Mouse (Mus musculus): Measurements from ENCODE around the gene Kcnn3. TPM values are rescaled to one million over a fixed set of nuclear protein-coding genes. Genes with fewer than 3 reads are reported as not detected.

Gene Kcnn3
- 0.58 and 1.1 TPM in 2 replicates for polyA plus RNA-seq (2016; fragmentation: Nextera tagmentation; extraction: Ambion mirVana)

- H3K4me1 ChIP-seq, result peaks cover 41% of the 10 kb centered on the region
- H3K27me3 ChIP-seq (ENCODE audit: insufficient read depth, poor library complexity, severe bottlenecking), result peaks cover 45% of the 10 kb centered on the region
- H3K36me3 ChIP-seq, result no peaks in the 10 kb centered on the region
- peak within 1 kb of the TSS; percentile 61 for H3K4me3 ChIP-seq
- DNase-seq (ENCODE audit: low spot score), result peak; percentile 93
- peaks cover 9% of the 10 kb centered on the region; the same call in 1 of the 2 replicates for H3K9me3 ChIP-seq
- H3K27ac ChIP-seq, result peak within 1 kb of the TSS; percentile 13
- 1% methylated on average over 15 of the region's 15 CpGs for WGBS
Observed at GRCm38 (mm10) chr3:89519894-89520293, at the start of gene Kcnn3. Kcnn3 (plus strand) TSS chr3:89520164.

GRCm38 (mm10) chr3:89472280-89472679, 47.7 kb upstream of the Kcnn3 start:
- WGBS, result 76% methylated on average over 7 of the region's 7 CpGs
- H3K4me3 ChIP-seq, result no peak overlapping the region
- H3K27ac ChIP-seq, result no peak overlapping the region
- H3K27me3 ChIP-seq (ENCODE audit: insufficient read depth, poor library complexity, severe bottlenecking), result no peaks in the 10 kb centered on the region; the same call in 1 of the 2 replicates
- no peaks in the 10 kb centered on the region for H3K9me3 ChIP-seq
- no peaks in the 10 kb centered on the region; the same call in 1 of the 2 replicates for H3K4me1 ChIP-seq
- DNase-seq (ENCODE audit: low spot score), result no peak
- H3K36me3 ChIP-seq, result peaks cover 19% of the 10 kb centered on the region; the same call in 1 of the 2 replicates

- 0 out of 2 replicates have a peak, but pooled peaks cover 3% of the 10 kb centered on the region for H3K36me3 ChIP-seq
- DNase-seq (ENCODE audit: low spot score), result no peak
- no peaks in the 10 kb centered on the region for H3K9me3 ChIP-seq
- no peaks in the 10 kb centered on the region; the same call in 1 of the 2 replicates for H3K4me1 ChIP-seq
- H3K27me3 ChIP-seq (ENCODE audit: insufficient read depth, poor library complexity, severe bottlenecking), result no peaks in the 10 kb centered on the region; the same call in 1 of the 2 replicates
- H3K4me3 ChIP-seq, result no peak overlapping the region
- H3K27ac ChIP-seq, result no peak overlapping the region
- WGBS, result 80% methylated on average over 6 of the region's 6 CpGs
Observed at GRCm38 (mm10) chr3:89473838-89474237, 46.1 kb upstream of the Kcnn3 start.

- Histone ChIP-seq H3K4me3 (no peak overlapping the region), H3K36me3 (no peaks in the 10 kb centered on the region), H3K4me1 (no peaks in the 10 kb centered on the region; the same call in 1 of the 2 replicates), H3K27me3 (ENCODE audit: insufficient read depth, poor library complexity, severe bottlenecking) (no peaks in the 10 kb centered on the region; the same call in 1 of the 2 replicates), H3K27ac (no peak overlapping the region), H3K9me3 (no peaks in the 10 kb centered on the region)
- DNase-seq (ENCODE audit: low spot score), result no peak
- WGBS, result 77% methylated on average over 6 of the region's 6 CpGs
Observed at GRCm38 (mm10) chr3:89479055-89479454, 40.9 kb upstream of the Kcnn3 start.

- 44% methylated on average over 2 of the region's 2 CpGs for WGBS
- peaks cover 8% of the 10 kb centered on the region for H3K4me1 ChIP-seq
- DNase-seq (ENCODE audit: low spot score), result no peak
Observed at GRCm38 (mm10) chr3:89481488-89481887, 38.5 kb upstream of the Kcnn3 start.

GRCm38 (mm10) chr3:89482249-89482648, 37.7 kb upstream of the Kcnn3 start:
- no peaks in the 10 kb centered on the region for H3K36me3 ChIP-seq
- WGBS, result 83% methylated on average over 5 of the region's 5 CpGs
- no peak for DNase-seq (ENCODE audit: low spot score)
- H3K4me1 ChIP-seq, result peaks cover 8% of the 10 kb centered on the region
- no peak overlapping the region for H3K27ac ChIP-seq
- peaks cover 5% of the 10 kb centered on the region; the same call in 1 of the 2 replicates for H3K27me3 ChIP-seq (ENCODE audit: insufficient read depth, poor library complexity, severe bottlenecking)
- H3K4me3 ChIP-seq, result no peak overlapping the region
- H3K9me3 ChIP-seq, result no peaks in the 10 kb centered on the region

More at GRCm38 (mm10) chr3:89481488-89481887, 38.5 kb upstream of the Kcnn3 start:
- Histone ChIP-seq H3K27me3 (ENCODE audit: insufficient read depth, poor library complexity, severe bottlenecking) (no peaks in the 10 kb centered on the region), H3K9me3 (no peaks in the 10 kb centered on the region), H3K36me3 (no peaks in the 10 kb centered on the region), H3K4me3 (no peak overlapping the region), H3K27ac (no peak overlapping the region)

- Histone ChIP-seq H3K27ac (peak overlapping the region; percentile 17; the same call in 1 of the 2 replicates), H3K36me3 (no peaks in the 10 kb centered on the region), H3K27me3 (ENCODE audit: insufficient read depth, poor library complexity, severe bottlenecking) (peaks cover 7% of the 10 kb centered on the region), H3K4me1 (peaks cover 23% of the 10 kb centered on the region), H3K9me3 (no peaks in the 10 kb centered on the region), H3K4me3 (peak overlapping the region; percentile 37)
- peak; percentile 86 for DNase-seq (ENCODE audit: low spot score)
- WGBS, result 18% methylated on average over 24 of the region's 24 CpGs
Observed at GRCm38 (mm10) chr3:89484766-89485524, 35.0 kb upstream of the Kcnn3 start.

GRCm38 (mm10) chr3:89486111-89486510, 33.9 kb upstream of the Kcnn3 start:
- H3K9me3 ChIP-seq, result no peaks in the 10 kb centered on the region
- H3K4me3 ChIP-seq, result no peak overlapping the region
- H3K36me3 ChIP-seq, result no peaks in the 10 kb centered on the region
- no peak for DNase-seq (ENCODE audit: low spot score)
- no peak overlapping the region for H3K27ac ChIP-seq
- peaks cover 7% of the 10 kb centered on the region for H3K27me3 ChIP-seq (ENCODE audit: insufficient read depth, poor library complexity, severe bottlenecking)
- H3K4me1 ChIP-seq, result peaks cover 28% of the 10 kb centered on the region
- WGBS, result 88% methylated on average over 8 of the region's 8 CpGs

GRCm38 (mm10) chr3:89486916-89487702, 32.9 kb upstream of the Kcnn3 start:
- no peaks in the 10 kb centered on the region for H3K36me3 ChIP-seq
- H3K4me3 ChIP-seq, result no peak overlapping the region

GRCm38 (mm10) chr3:89490790-89491189, 29.2 kb upstream of the Kcnn3 start:
- Histone ChIP-seq H3K9me3 (no peaks in the 10 kb centered on the region), H3K27ac (no peak overlapping the region), H3K36me3 (no peaks in the 10 kb centered on the region), H3K27me3 (ENCODE audit: insufficient read depth, poor library complexity, severe bottlenecking) (peaks cover 7% of the 10 kb centered on the region), H3K4me3 (no peak overlapping the region), H3K4me1 (peaks cover 37% of the 10 kb centered on the region)
- WGBS, result 86% methylated on average over 3 of the region's 3 CpGs
- no peak for DNase-seq (ENCODE audit: low spot score)

More at GRCm38 (mm10) chr3:89486916-89487702, 32.9 kb upstream of the Kcnn3 start:
- Histone ChIP-seq H3K27me3 (ENCODE audit: insufficient read depth, poor library complexity, severe bottlenecking) (peaks cover 7% of the 10 kb centered on the region), H3K27ac (no peak overlapping the region), H3K9me3 (no peaks in the 10 kb centered on the region), H3K4me1 (peaks cover 32% of the 10 kb centered on the region)
- peak; percentile 66 for DNase-seq (ENCODE audit: low spot score)
- WGBS, result 63% methylated on average over 20 of the region's 20 CpGs

- 66% methylated on average over 5 of the region's 5 CpGs for WGBS
- H3K36me3 ChIP-seq, result no peaks in the 10 kb centered on the region
- DNase-seq (ENCODE audit: low spot score), result no peak
- no peak overlapping the region for H3K4me3 ChIP-seq
- no peaks in the 10 kb centered on the region for H3K9me3 ChIP-seq
- peaks cover 37% of the 10 kb centered on the region for H3K4me1 ChIP-seq
- no peak overlapping the region for H3K27ac ChIP-seq
- peaks cover 7% of the 10 kb centered on the region for H3K27me3 ChIP-seq (ENCODE audit: insufficient read depth, poor library complexity, severe bottlenecking)
Observed at GRCm38 (mm10) chr3:89491559-89491958, 28.4 kb upstream of the Kcnn3 start.

GRCm38 (mm10) chr3:89492701-89493151, 27.2 kb upstream of the Kcnn3 start:
- 44% methylated on average over 8 of the region's 8 CpGs for WGBS
- H3K27ac ChIP-seq, result peak overlapping the region; percentile 59; the same call in 1 of the 2 replicates

More at GRCm38 (mm10) chr3:89492701-89493151, 27.2 kb upstream of the Kcnn3 start:
- Histone ChIP-seq H3K4me1 (peaks cover 37% of the 10 kb centered on the region), H3K9me3 (no peaks in the 10 kb centered on the region), H3K4me3 (no peak overlapping the region), H3K27me3 (ENCODE audit: insufficient read depth, poor library complexity, severe bottlenecking) (no peaks in the 10 kb centered on the region; the same call in 1 of the 2 replicates), H3K36me3 (no peaks in the 10 kb centered on the region)
- DNase-seq (ENCODE audit: low spot score), result no peak
